Mouse (Mus musculus): ENCODE results near the gene Btf3.

Btf3 gene

DNA sequence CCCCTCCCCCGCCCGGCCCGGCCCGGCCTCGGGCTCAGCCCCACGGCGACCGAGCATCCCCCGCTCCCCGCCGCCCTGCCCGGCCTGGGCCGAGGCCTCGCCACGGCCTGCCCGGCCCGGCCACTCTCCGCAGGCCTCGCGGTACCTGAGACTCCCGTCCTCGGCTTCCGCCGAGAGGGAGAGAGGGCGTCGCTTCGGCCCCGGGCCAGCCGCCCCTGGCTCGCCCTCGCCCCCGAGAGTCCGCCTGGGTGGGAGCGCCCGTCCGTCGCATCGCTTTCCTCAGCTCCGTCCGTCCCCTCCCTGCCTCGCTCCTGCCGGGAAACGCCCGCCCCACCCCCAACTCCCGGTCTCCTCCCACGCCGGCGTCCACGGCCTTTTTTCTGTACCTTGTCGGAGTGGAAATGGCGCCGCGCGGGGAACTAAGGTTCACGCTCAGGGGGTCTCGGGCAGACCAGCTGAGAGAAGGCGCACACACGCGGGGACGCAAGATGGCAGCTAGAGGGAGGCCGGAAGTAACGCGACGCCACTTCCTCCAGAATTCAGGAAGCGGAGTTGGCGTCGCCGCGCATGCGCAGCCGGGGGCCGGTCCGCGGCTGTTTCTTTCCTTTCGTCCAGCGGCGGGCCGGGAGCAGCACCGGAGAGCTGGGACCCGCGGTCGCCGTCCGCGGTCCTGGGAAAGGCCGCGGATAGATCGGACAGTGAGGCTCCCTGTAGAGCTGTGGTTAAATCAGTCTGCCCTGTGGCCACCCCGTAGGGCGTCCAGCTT, at the start of gene Btf3:
Gene Btf3, minus strand, starts transcription at position 527 of the 766 bp plus-strand sequence.
- peak; percentile 90 for DNase-seq (ENCODE audit: low spot score)

- no peak for DNase-seq (ENCODE audit: low spot score)
These were observed 49.1 kb upstream of the Btf3 start for GRCm38 (mm10) chr13:98365766-98366421.

GRCm38 (mm10) chr13:98365081-98365480, 48.3 kb upstream of the Btf3 start:
- DNase-seq (ENCODE audit: low spot score): no peak

DNA sequence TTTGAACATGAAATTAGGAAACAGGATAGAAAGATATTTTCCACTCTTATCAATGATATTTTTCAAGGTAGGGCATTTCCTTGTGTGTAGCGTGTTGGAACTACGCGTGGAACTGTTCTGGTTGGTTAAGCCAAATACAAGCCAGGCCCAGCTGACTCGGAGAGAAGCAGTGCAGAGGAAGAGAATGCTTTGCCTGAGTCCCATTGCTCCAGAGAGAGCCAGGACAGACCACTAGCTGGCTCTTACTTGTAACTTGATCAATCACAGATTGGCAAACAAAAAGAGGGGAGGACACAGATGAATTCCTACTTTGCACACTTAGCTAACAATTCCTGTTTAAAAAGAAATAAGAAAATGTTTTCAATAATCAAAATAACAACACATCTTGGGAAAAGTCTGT, 46.2 kb upstream of the Btf3 start:
- DNase-seq (ENCODE audit: low spot score): no peak

GRCm38 (mm10) chr13:98361161-98361560, 44.4 kb upstream of the Btf3 start:
- no peak for DNase-seq (ENCODE audit: low spot score)

DNA sequence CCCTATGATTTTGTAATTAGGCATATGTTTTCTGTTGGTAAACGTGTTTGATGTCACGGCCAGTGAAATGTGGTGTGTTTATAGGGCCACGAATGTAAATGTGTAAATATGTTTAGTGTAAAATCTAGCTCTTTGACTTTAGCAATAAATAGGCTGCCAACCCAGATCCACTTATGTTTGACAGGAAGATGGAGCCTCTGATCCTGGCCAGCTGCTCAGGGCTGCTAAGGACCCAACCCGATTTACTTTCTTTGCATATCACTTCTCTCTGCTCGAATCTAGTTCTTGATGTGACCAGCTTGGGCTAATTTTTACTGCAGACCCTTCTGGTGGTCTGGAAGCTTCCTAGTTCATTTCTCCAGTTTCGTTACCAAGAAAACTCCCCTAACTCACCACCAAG, 43.6 kb upstream of the Btf3 start:
- no peak for DNase-seq (ENCODE audit: low spot score)

GRCm38 (mm10) chr13:98359337-98359736, 42.5 kb upstream of the Btf3 start:
- DNase-seq (ENCODE audit: low spot score): no peak

DNA sequence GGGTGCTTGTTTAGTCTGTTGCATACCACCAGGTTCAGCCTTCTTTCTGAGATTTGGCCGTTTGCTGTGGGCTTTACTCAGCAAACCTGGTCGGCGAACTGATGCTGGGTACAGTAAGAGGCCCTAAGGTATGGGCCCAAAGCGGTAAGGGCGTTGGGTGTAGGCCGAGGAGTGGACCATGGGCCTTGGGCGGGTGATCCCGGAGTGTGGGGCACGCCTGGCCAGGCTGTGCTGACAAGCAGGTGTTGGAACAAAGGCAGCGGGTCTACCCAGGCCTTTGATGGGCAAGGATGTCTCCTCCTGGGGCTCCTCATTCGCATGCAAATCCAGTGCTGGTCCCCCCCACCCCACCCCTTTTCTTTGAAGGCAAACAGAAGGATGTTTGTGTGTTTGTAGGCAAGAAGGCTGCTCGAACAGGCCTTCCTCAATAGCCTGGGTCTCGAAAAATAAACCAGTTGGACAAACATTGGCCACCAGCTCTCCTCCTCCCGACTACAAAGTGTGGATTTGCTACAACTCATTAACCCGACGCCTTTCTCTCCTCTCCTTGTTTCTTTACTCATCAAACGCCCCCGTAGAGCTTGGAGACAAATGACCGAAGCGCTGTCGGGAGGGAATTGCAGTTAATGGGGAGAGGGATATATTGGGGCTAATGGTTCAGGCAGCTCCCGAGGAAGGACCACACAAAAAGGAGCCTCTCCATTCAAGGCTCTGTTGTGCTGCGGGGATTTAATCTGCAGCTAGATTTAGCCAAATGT, 41.8 kb upstream of the Btf3 start:
- DNase-seq (ENCODE audit: low spot score): no peak

DNA sequence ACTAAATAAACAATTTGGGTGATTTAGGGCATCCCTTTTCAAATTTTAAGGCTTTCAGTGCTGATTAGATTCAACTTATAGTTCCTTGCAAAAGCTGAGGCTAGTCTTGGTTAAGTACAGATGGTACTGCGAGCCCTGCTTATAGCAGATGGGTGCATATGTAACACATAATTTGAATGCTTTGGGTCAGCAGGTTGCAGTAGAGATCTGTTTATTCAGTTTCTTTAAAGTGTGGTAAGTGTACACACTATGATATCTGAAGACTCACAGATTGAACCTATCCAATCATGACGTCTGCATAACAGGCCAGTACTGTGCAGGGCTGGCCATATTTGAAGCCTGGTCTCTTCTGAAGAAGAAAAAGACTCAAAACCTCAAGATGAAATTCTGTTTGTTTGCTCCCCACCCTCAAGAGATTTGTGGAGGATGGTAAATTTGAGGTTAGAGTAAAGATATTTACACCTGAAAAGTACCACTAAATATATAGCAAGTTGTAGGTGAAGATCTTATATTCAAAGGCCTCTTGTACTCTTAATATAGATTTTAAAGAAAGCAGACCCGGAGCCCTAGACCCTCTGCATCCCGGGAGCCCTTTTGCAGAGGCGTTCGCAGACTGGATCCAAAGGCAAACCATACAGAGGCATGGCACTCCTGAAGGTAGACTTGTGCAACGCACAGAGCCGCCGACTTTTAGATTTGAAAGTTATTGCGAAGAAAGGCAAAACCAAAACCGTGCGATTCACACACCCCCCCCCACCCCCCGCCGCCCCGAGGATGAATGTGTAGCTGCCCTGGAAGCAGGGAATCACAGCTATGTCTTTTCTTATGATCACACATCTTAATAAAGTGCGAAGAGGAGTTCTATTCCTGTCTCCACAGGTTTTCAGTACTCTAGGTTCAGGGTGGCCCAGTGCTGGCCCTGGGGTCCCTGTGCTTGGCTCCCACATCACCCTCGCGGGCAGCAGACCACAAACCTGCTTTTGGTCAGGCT, 40.9 kb upstream of the Btf3 start:
- no peak for DNase-seq (ENCODE audit: low spot score)

GRCm38 (mm10) chr13:98356973-98357425, 40.2 kb upstream of the Btf3 start:
- DNase-seq (ENCODE audit: low spot score): no peak

DNA sequence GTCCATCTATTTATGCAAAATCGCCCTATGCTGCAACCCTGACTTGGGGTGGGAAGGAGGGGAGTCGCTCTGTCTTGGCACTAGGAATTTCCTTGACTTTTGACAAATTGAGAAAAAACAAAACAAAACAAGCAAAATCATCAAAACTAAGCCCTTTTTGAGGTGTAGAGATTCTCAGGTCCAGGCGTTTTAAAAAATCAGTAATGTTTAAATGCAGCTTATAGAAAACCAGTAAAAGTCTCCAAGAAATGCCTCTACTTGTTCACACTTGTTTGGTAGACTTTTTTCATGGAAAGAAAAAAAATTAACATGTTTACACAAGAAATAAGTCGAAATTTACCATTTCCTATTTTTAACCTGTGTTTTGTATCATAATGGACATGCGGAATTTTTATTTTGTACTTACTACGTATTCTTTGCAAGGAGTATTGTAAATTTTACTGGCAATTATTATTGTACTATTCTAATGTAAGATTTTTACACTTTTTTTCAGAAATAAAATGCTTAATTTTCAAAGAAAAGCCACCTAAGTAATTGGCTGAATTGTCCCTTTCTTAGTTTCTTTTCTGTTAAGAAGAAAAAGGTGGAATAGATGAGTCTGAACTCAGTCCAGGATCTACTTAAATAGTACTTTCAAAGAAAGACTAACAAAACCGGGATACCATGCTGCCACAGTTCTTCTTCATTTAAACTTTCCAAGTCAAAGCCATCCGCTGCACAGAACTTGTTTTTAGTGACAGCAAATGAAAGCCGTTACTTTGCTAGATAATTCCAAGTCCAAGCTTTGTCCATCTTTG, 39.6 kb upstream of the Btf3 start:
- DNase-seq (ENCODE audit: low spot score): no peak

- no peak for DNase-seq (ENCODE audit: low spot score)
These were observed 38.8 kb upstream of the Btf3 start for GRCm38 (mm10) chr13:98355559-98356111.

GRCm38 (mm10) chr13:98354871-98355558, 38.2 kb upstream of the Btf3 start:
- peak; percentile 3 for DNase-seq (ENCODE audit: low spot score)

DNA sequence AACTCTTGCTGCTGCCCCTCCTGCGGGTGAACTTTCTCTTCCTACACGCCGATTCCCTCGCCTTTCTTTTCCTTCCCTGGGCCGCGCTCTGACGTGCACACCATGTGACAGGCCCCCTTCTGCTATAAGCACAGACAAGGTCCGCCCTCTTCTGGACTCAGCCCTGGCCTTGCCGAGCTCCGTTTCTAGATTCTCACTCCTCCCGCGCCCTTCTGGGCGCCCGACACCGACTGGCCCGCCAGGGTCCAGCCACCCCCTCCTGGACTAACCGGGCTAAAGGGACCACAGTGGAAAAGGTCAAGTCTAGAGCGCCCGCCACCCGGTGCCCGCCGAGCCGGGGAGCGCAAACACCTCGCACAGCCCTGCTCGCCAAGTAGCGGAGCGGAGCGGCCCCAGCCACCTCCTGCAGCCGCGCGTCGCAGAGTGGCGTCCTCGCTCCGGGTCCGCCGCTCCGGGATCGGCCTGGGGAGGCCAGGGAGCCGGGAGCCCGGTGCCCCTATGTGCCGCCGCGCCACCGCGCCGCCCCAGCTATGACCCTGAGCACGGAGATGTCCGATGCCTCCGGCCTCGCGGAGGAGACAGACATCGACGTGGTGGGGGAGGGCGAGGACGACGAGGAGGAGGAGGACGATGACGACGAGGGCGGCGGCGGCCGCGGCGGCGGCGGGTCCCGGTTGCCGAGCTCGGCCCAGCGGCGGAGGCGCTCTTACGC, 37.4 kb upstream of the Btf3 start, which contains the start of gene Foxd1:
Gene Foxd1, plus strand, starts transcription at position 153 of the 712 bp plus-strand sequence.
- DNase-seq (ENCODE audit: low spot score): peak; percentile 3

GRCm38 (mm10) chr13:98353709-98354089, 36.9 kb upstream of the Btf3 start:
- DNase-seq (ENCODE audit: low spot score): no peak

DNA sequence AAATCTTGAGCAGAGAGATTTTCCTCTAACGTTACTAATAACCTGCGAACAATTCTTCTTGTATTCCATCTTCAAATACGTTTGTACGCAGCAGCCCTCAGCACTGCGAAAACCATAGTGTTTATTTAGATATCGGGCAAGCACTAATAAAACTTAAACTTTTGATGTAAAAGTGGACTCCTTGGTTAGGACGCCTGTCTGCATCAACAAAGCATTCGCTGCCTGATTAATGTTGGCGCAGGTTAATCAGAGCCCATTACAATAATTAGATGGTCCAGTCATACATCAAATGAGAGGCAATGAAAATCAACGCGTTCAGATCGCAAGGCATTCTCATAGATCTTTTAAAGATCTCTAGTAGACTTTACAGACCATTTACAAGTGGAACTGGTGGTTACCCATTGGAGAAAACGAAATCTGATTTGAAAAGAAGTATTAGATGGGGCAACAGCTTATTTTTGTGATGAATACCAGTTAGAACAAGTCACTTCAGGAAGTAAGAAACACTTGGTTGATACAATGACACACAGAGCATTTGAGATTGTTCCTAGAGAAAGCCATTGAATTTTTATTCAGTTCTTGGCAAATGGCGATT, 35.7 kb upstream of the Btf3 start:
- no peak for DNase-seq (ENCODE audit: low spot score)

DNA sequence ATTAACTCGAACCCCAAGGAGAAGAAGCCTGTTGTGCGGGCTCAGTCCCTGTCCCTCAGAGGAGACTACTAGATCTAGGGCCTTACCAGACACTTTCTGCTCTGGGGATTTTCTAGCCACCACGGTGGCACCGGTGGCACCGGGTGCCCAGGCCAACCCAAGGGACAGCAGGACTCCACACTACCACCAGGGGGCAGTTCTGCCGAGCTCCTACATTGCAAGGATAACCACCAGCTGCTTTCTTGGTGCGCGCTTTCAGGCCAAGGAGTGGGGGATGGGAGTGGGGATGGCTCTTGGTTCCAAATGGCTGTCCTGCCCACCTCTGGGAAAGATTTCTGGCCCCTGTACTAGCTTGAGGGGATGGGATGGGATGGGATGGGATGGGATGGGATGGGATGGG, 34.7 kb upstream of the Btf3 start:
- peak; percentile 20 for DNase-seq (ENCODE audit: low spot score)

DNA sequence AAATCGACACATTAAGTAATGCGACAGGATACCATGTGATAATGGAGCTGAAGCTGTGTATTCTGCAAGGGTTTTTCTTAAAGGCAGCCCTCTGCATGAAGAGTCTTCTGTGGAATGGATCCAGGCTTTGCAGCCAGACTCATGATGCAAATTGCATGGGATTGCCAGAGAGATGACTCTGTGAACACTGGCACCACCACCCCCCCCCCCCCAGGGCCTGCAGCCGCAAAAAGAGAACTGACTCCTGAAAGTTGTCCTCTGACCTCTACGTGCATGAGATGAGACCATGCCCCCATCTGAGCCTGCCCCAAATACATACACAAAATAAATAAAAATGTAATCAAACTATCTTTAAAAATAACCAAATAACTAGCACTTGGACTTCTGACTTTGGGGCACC, 32.7 kb upstream of the Btf3 start:
- DNase-seq (ENCODE audit: low spot score): no peak

- no peak for DNase-seq (ENCODE audit: low spot score)
These were observed 23.7 kb upstream of the Btf3 start for GRCm38 (mm10) chr13:98340506-98340905.
